Mouse (Mus musculus) left cerebral cortex, adult 11 months (tissue): ENCODE results near the gene H2-M10.2.

ENCODE experiments used
- DNase-seq: peaks from one replicate; pipeline ENCODE4 v3.0.0; 2022; ENCODE audit warnings: low spot score

The H2-M10.2 gene

GRCm38 (mm10) chr17:36286390-36286789 is at the start of gene H2-M10.2:
TSS of gene H2-M10.2 (minus strand) at chr17:36286490.
- no peak for DNase-seq

- DNase-seq = no peak
These were observed 39.8 kb upstream of the H2-M10.2 start, which contains the start of gene H2-M10.1 for GRCm38 (mm10) chr17:36326055-36326454. TSS of gene H2-M10.1 (minus strand) at chr17:36326155.

- no peak for DNase-seq
These were observed 29.5 kb upstream of the H2-M10.2 start for GRCm38 (mm10) chr17:36315689-36316253.

GRCm38 (mm10) chr17:36315041-36315688 is 28.9 kb upstream of the H2-M10.2 start:
- DNase-seq = peak; percentile 72

- DNase-seq = no peak
These were observed 28.2 kb upstream of the H2-M10.2 start for GRCm38 (mm10) chr17:36314511-36314910.

- DNase-seq = no peak
These were observed 23.0 kb upstream of the H2-M10.2 start for GRCm38 (mm10) chr17:36309293-36309692.

GRCm38 (mm10) chr17:36308855-36309254 is 22.6 kb upstream of the H2-M10.2 start:
- DNase-seq = peak; percentile 77

GRCm38 (mm10) chr17:36281521-36282245 is 4.6 kb downstream of the H2-M10.2 start:
- DNase-seq = no peak

- no peak for DNase-seq
These were observed 11.5 kb downstream of the H2-M10.2 start for GRCm38 (mm10) chr17:36274776-36275175.

- DNase-seq = no peak
These were observed 12.5 kb downstream of the H2-M10.2 start for GRCm38 (mm10) chr17:36273796-36274195.

- no peak for DNase-seq
These were observed 13.5 kb downstream of the H2-M10.2 start for GRCm38 (mm10) chr17:36272643-36273366.

- peak; percentile 78 for DNase-seq
These were observed 14.6 kb downstream of the H2-M10.2 start, which contains the start of gene Trim39 for GRCm38 (mm10) chr17:36271586-36272256. TSS of gene Trim39 (minus strand) at chr17:36272247.

GRCm38 (mm10) chr17:36270956-36271585 is 15.2 kb downstream of the H2-M10.2 start:
- peak; percentile 84 for DNase-seq

GRCm38 (mm10) chr17:36265834-36266233 is 20.5 kb downstream of the H2-M10.2 start:
- no peak for DNase-seq

- DNase-seq = no peak
These were observed 21.9 kb downstream of the H2-M10.2 start for GRCm38 (mm10) chr17:36264273-36264925.

- DNase-seq = no peak
These were observed 24.7 kb downstream of the H2-M10.2 start for GRCm38 (mm10) chr17:36261511-36262166.

GRCm38 (mm10) chr17:36257969-36258368 is 28.3 kb downstream of the H2-M10.2 start, which contains the start of gene Rpp21:
TSS of gene Rpp21 (minus strand) at chr17:36258069.
- no peak for DNase-seq

GRCm38 (mm10) chr17:36257241-36257947 is 28.9 kb downstream of the H2-M10.2 start:
- DNase-seq = peak; percentile 66

GRCm38 (mm10) chr17:36253087-36253600 is 33.1 kb downstream of the H2-M10.2 start:
- DNase-seq = no peak
